Comparison of ENCODE assay signal across 15 mouse cellular contexts in genomic region chr10:63571561-63571960, GRCm38 (mm10).
"Had no signal": no experiment of that assay in that cellular context is flagged by ENCODE, and none has a peak within 500 bp of the region (broad histone marks: within the 10 kb centered on the region; RNA-seq: fewer than 3 reads in every experiment).

No protein-coding gene starts in this region.

- ATAC-seq: lung, postnatal 0 days had no signal

- H3K9ac ChIP-seq: kidney, embryonic 15.5 days; liver, embryonic 15.5 days; neural tube, embryonic 13.5 days had no signal

- H3K27ac ChIP-seq: kidney, embryonic 15.5 days; limb, embryonic 10.5 days; liver, embryonic 15.5 days; midbrain, embryonic 10.5 days; neural tube, embryonic 13.5 days had no signal

- DNase-seq: kidney, postnatal 14 days; lung, adult 2 months; lung, postnatal 36 days; midbrain, embryonic 14.5 days; retina, postnatal 1 day; right cerebral cortex, postnatal 14 days; thymus, adult 18-20 months; thymus, postnatal 25 days had no signal

- H3K4me2 ChIP-seq: kidney, embryonic 15.5 days; liver, embryonic 11.5 days; liver, embryonic 15.5 days; neural tube, embryonic 13.5 days had no signal

- H3K36me3 ChIP-seq: kidney, embryonic 15.5 days; limb, embryonic 10.5 days; liver, embryonic 15.5 days; midbrain, embryonic 10.5 days; neural tube, embryonic 13.5 days had no signal

- H3K4me3 ChIP-seq: kidney, embryonic 15.5 days; limb, embryonic 10.5 days; liver, embryonic 15.5 days; midbrain, embryonic 10.5 days; neural tube, embryonic 13.5 days had no signal

- H3K9me3 ChIP-seq: kidney, embryonic 15.5 days; limb, embryonic 10.5 days; liver, embryonic 15.5 days; midbrain, embryonic 10.5 days; neural tube, embryonic 13.5 days had no signal

- H3K4me1 ChIP-seq: limb, embryonic 10.5 days; liver, embryonic 15.5 days; midbrain, embryonic 10.5 days; neural tube, embryonic 13.5 days had no signal

- H3K27me3 ChIP-seq: kidney, embryonic 15.5 days; liver, embryonic 15.5 days; neural tube, embryonic 13.5 days had no signal
